Mouse (Mus musculus) midbrain, embryonic 14.5 days (tissue): ENCODE measurements around the gene Duoxa2. TPM values are rescaled to one million over a fixed set of nuclear protein-coding genes. Genes with fewer than 3 reads are reported as not detected.
"Not testable (repeated sequence)": the region's sequence is repeated elsewhere in the genome, so short reads cannot be mapped to it uniquely, and the experiment has no call there.

Source experiments
- ATAC-seq: fragments of 200-750 bp; cut with Nextera tagmentation; 2 replicates; pipeline ENCODE4 v1.8.0; 2017; ENCODE audit warnings: moderate number of reproducible peaks, moderate library complexity; ENCODE audit not compliant: low FRiP score, low TSS enrichment
- DNase-seq: peaks from one replicate; pipeline ENCODE4 v3.0.0-alpha.2; 2015
- H3K27ac ChIP-seq: fragments of 300-500 bp; sonication (generic); replicated peaks from 2 replicates; pipeline ENCODE4 v1.5.1; 2014; ENCODE audit warnings: mild to moderate bottlenecking, low read depth, low read length, moderate library complexity
- H3K27me3 ChIP-seq: fragments of 300-500 bp; sonication (generic); 2 replicates; pipeline ENCODE4 v1.6.1; 2014; ENCODE audit warnings: low read length, control low read depth, mixed read lengths; ENCODE audit not compliant: control insufficient read depth, insufficient read depth
- H3K36me3 ChIP-seq: fragments of 300-500 bp; sonication (generic); 2 replicates; pipeline ENCODE4 v1.6.1; 2014; ENCODE audit warnings: low read length, control low read depth; ENCODE audit not compliant: control insufficient read depth, insufficient read depth
- H3K4me1 ChIP-seq: fragments of 300-500 bp; sonication (generic); 2 replicates; pipeline ENCODE4 v1.6.1; 2014; ENCODE audit warnings: mild to moderate bottlenecking, antibody characterized with exemption, low read length, control low read depth; ENCODE audit not compliant: control insufficient read depth, insufficient read depth
- H3K4me2 ChIP-seq: fragments of 300-500 bp; sonication (generic); 2 replicates; pipeline ENCODE4 v1.6.1; 2014; ENCODE audit warnings: mild to moderate bottlenecking, low read length, moderate library complexity
- H3K4me3 ChIP-seq: fragments of 300-500 bp; sonication (generic); replicated peaks from 2 replicates; pipeline ENCODE4 v1.5.1; 2014; ENCODE audit warnings: low read depth, low read length
- H3K9ac ChIP-seq: fragments of 300-500 bp; sonication (generic); replicated peaks from 2 replicates; pipeline ENCODE4 v1.6.1; 2014; ENCODE audit warnings: mild to moderate bottlenecking, low read length, moderate library complexity
- H3K9me3 ChIP-seq: fragments of 300-500 bp; sonication (generic); 2 replicates; pipeline ENCODE4 v1.6.1; 2016; ENCODE audit warnings: low read length, control low read depth, mixed read lengths; ENCODE audit not compliant: control insufficient read depth
- WGBS: fragments of 180-500 bp; shearing (Covaris S2); extraction: QIAGEN DNeasy Blood & Tissue Kit; methylation state at CpG from one replicate; pipeline ENCODE4 v1.1.7; 2014; 5-methylcytosine and 5-hydroxymethylcytosine counted together
- polyA plus RNA-seq: library from polyadenylated mRNA; unstranded; fragments of >200 nt; fragmentation: Nextera tagmentation; extraction: Ambion mirVana; gene quantifications from 2 replicates; pipeline ENCODE4 v1.2.1, GENCODE M21; 2014

The Duoxa2 gene
- polyA plus RNA-seq, 1 experiment from 2014 or later = not detected

- no peaks in the 10 kb centered on the region for H3K27me3 ChIP-seq
- ATAC-seq = no peak
- H3K36me3 ChIP-seq = no peaks in the 10 kb centered on the region
- H3K9ac ChIP-seq = no peak overlapping the region
- DNase-seq = no peak
- WGBS = 60% methylated on average over 21 of the region's 21 CpGs
- no peaks in the 10 kb centered on the region for H3K9me3 ChIP-seq
- H3K4me2 ChIP-seq = peak overlapping the region; percentile 33
- 0 out of 2 replicates have a peak overlapping the region, but pooled peaks have one; percentile 8 for H3K4me3 ChIP-seq
- H3K27ac ChIP-seq = no peak overlapping the region
- no peaks in the 10 kb centered on the region for H3K4me1 ChIP-seq
These were observed 38.6 kb downstream of the Duoxa2 start for GRCm38 (mm10) chr2:122337291-122337690.

- Histone ChIP-seq H3K27ac (no peak overlapping the region), H3K36me3 (no peaks in the 10 kb centered on the region), H3K9me3 (no peaks in the 10 kb centered on the region), H3K4me2 (no peak overlapping the region), H3K27me3 (no peaks in the 10 kb centered on the region), H3K4me3 (no peak overlapping the region), H3K4me1 (peaks cover 19% of the 10 kb centered on the region), H3K9ac (no peak overlapping the region)
- 85% methylated on average over 6 of the region's 6 CpGs for WGBS
- ATAC-seq (no peak), DNase-seq (no peak)
These were observed 46.6 kb downstream of the Duoxa2 start for GRCm38 (mm10) chr2:122345106-122345893.

- ATAC-seq, H3K4me2 ChIP-seq, H3K9me3 ChIP-seq, H3K36me3 ChIP-seq, H3K27me3 ChIP-seq, H3K27ac ChIP-seq, H3K4me3 ChIP-seq, DNase-seq, H3K9ac ChIP-seq: not testable (repeated sequence)
- H3K4me1 ChIP-seq = peaks cover 24% of the 10 kb centered on the region
- WGBS = 88% methylated on average over 6 of the region's 6 CpGs
These were observed 47.5 kb downstream of the Duoxa2 start for GRCm38 (mm10) chr2:122346164-122346563.

GRCm38 (mm10) chr2:122347257-122347656 is 48.6 kb downstream of the Duoxa2 start:
- no peak for ATAC-seq
- Histone ChIP-seq H3K36me3 (0 out of 2 replicates have a peak, but pooled peaks cover 3% of the 10 kb centered on the region), H3K4me1 (peaks cover 34% of the 10 kb centered on the region), H3K9me3 (no peaks in the 10 kb centered on the region), H3K27me3 (no peaks in the 10 kb centered on the region), H3K9ac (no peak overlapping the region), H3K4me3 (no peak overlapping the region), H3K27ac (no peak overlapping the region), H3K4me2 (no peak overlapping the region)
- 95% methylated on average over 3 of the region's 3 CpGs for WGBS
- no peak for DNase-seq

- DNase-seq (peak; percentile 94), ATAC-seq (peak; percentile 84)
- H3K27ac ChIP-seq = peak overlapping the region; percentile 100
- H3K9me3 ChIP-seq = no peaks in the 10 kb centered on the region
- H3K27me3 ChIP-seq = no peaks in the 10 kb centered on the region
- H3K4me3 ChIP-seq = peak overlapping the region; percentile 51
- peak overlapping the region; percentile 96 for H3K9ac ChIP-seq
- peaks cover 48% of the 10 kb centered on the region for H3K4me1 ChIP-seq
- under 1% methylated on average over 59 of the region's 63 CpGs for WGBS
- peak overlapping the region; percentile 70 for H3K4me2 ChIP-seq
- H3K36me3 ChIP-seq = peaks cover 10% of the 10 kb centered on the region
These were observed 49.9 kb downstream of the Duoxa2 start for GRCm38 (mm10) chr2:122348531-122349131.

GRCm38 (mm10) chr2:122349136-122349785 is 50.6 kb downstream of the Duoxa2 start:
- WGBS = 7% methylated on average over 14 of the region's 14 CpGs
- Histone ChIP-seq H3K9me3 (no peaks in the 10 kb centered on the region), H3K9ac (peak overlapping the region; percentile 96), H3K4me1 (peaks cover 54% of the 10 kb centered on the region), H3K27ac (peak overlapping the region; percentile 100), H3K27me3 (no peaks in the 10 kb centered on the region), H3K4me2 (peak overlapping the region; percentile 70), H3K4me3 (peak overlapping the region; percentile 51), H3K36me3 (peaks cover 17% of the 10 kb centered on the region)
- ATAC-seq (peak; percentile 48), DNase-seq (no peak)

- WGBS = 64% methylated on average over 5 of the region's 5 CpGs
- ATAC-seq (no peak), DNase-seq (peak; percentile 50)
- peak overlapping the region; percentile 90 for H3K27ac ChIP-seq
- no peaks in the 10 kb centered on the region for H3K27me3 ChIP-seq
- H3K9me3 ChIP-seq = no peaks in the 10 kb centered on the region
- 0 out of 2 replicates have a peak overlapping the region, but pooled peaks have one; percentile 16 for H3K9ac ChIP-seq
- no peak overlapping the region for H3K4me3 ChIP-seq
- peaks cover 54% of the 10 kb centered on the region for H3K4me1 ChIP-seq
- peak overlapping the region; percentile 21; the same call in 1 of the 2 replicates for H3K4me2 ChIP-seq
- peaks cover 31% of the 10 kb centered on the region for H3K36me3 ChIP-seq
These were observed 52.6 kb downstream of the Duoxa2 start for GRCm38 (mm10) chr2:122351156-122351930.

GRCm38 (mm10) chr2:122351931-122352329 is 53.2 kb downstream of the Duoxa2 start:
- H3K9ac ChIP-seq = 0 out of 2 replicates have a peak overlapping the region, but pooled peaks have one; percentile 16
- DNase-seq (peak; percentile 89), ATAC-seq (peak; percentile 28; the same call in 1 of the 2 replicates)
- no peaks in the 10 kb centered on the region for H3K27me3 ChIP-seq
- H3K4me2 ChIP-seq = peak overlapping the region; percentile 21; the same call in 1 of the 2 replicates
- peak overlapping the region; percentile 90 for H3K27ac ChIP-seq
- 7% methylated on average over 4 of the region's 4 CpGs for WGBS
- H3K36me3 ChIP-seq = peaks cover 37% of the 10 kb centered on the region
- peaks cover 54% of the 10 kb centered on the region for H3K4me1 ChIP-seq
- H3K9me3 ChIP-seq = no peaks in the 10 kb centered on the region
- no peak overlapping the region for H3K4me3 ChIP-seq
